Mouse (Mus musculus) forebrain, embryonic 10.5 days (tissue): ENCODE measurements around the gene Creb3l2. TPM values are rescaled to one million over a fixed set of nuclear protein-coding genes. Genes with fewer than 3 reads are reported as not detected.
A peak's percentile ranks its signal among the peaks of the same experiment; 100 is the strongest.

Experiments used
- DNase-seq: peaks from one replicate; pipeline ENCODE4 v3.0.0-alpha.2; 2017; ENCODE audit warnings: low spot score; ENCODE audit errors: extremely low spot score
- H3K27ac ChIP-seq: fragments of 300-500 bp; sonication (generic); 2 replicates; pipeline ENCODE4 v1.5.1; 2016; ENCODE audit warnings: mild to moderate bottlenecking
- H3K27me3 ChIP-seq: fragments of 300-500 bp; sonication (generic); 2 replicates; pipeline ENCODE4 v1.6.1; 2016; ENCODE audit warnings: mild to moderate bottlenecking; ENCODE audit not compliant: poor library complexity, severe bottlenecking
- H3K36me3 ChIP-seq: fragments of 300-500 bp; sonication (generic); replicated peaks from 2 replicates; pipeline ENCODE4 v1.6.1; 2016; ENCODE audit warnings: mild to moderate bottlenecking, moderate library complexity
- H3K4me1 ChIP-seq: fragments of 300-500 bp; sonication (generic); 2 replicates; pipeline ENCODE4 v1.6.1; 2016
- H3K4me3 ChIP-seq: fragments of 300-500 bp; sonication (generic); 2 replicates; pipeline ENCODE4 v1.5.1; 2016; ENCODE audit warnings: mild to moderate bottlenecking, moderate library complexity
- H3K9me3 ChIP-seq: fragments of 300-500 bp; sonication (generic); 2 replicates; pipeline ENCODE4 v1.6.1; 2016; ENCODE audit warnings: mild to moderate bottlenecking, moderate library complexity
- WGBS: fragments of 180-500 bp; shearing (Covaris S2); methylation state at CpG from one replicate; pipeline ENCODE4 v1.1.7; 2016; 5-methylcytosine and 5-hydroxymethylcytosine counted together
- polyA plus RNA-seq: library from polyadenylated mRNA; unstranded; fragments of >200 nt; fragmentation: Nextera tagmentation; extraction: Ambion mirVana; gene quantifications from 2 replicates; pipeline ENCODE4 v1.2.1, GENCODE M21; 2016

Gene Creb3l2
- polyA plus RNA-seq, result 5.2 and 5.9 TPM in 2 replicates

DNA sequence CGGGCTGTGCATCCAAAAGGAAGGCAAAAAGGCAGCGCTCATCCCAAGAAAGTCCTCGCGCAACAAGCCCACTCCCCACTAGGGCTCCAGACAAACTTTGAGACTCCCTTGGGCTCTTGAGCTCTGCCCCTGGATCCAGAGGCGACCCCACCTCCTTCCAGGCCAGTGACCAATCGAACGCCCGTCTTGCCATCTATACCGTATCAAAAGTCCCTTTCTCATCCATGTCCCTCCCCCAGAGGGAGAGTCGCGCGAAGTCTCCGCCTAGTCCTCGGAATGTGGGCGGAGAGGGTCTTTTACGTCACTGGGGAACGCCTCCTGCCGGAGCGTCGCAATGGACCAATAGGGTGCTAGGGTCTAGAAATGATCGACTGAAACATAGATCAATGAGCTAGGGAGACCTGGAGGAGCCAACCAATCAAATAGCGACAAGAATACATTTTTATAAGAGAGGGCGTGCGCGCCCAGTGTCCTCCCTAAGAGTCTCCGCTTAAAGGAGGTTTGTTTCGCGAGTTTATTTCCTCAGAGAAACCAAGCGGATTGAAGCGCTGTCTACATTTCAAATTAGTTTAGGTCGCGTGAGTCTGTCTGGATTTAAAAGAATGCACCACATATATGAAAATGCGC lies at the start of gene Creb3l2:
Gene Creb3l2 (minus strand): TSS at position 106 of the 627 bp plus-strand sequence.
- under 1% methylated on average over 33 of the region's 33 CpGs for WGBS
- Histone ChIP-seq H3K4me3 (peak within 1 kb of the TSS; percentile 84), H3K27me3 (peaks cover 9% of the 10 kb centered on the region; the same call in 1 of the 2 replicates), H3K36me3 (no peaks in the 10 kb centered on the region), H3K4me1 (peaks cover 30% of the 10 kb centered on the region), H3K27ac (peak within 1 kb of the TSS; percentile 87), H3K9me3 (peaks cover 2% of the 10 kb centered on the region; the same call in 1 of the 2 replicates)
- DNase-seq, result peak; percentile 98

DNA sequence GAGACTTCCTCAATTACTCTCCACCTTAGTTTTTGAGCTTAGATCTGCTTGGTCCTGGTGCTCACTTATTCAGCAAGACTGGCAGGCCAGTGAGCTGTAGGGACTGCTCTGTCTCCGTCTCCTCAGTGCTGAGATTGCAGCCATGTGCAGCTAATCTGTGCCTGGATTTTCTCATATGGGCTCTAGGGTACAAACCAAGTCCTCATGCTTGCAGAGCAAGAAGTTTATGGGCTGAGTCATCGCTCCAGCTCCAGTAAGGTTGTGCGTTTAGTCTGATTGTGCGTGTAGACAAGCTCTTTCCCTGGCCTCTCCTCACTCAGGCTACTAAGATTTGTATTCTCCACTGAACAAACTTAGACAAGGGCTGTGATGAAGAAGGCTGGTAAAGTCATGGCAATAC lies 44.6 kb upstream of the Creb3l2 start:
- no peak overlapping the region for H3K27ac ChIP-seq
- 87% methylated on average over 4 of the region's 4 CpGs for WGBS
- no peaks in the 10 kb centered on the region for H3K27me3 ChIP-seq
- DNase-seq, result no peak
- H3K4me3 ChIP-seq, result no peak overlapping the region
- no peaks in the 10 kb centered on the region for H3K4me1 ChIP-seq
- no peaks in the 10 kb centered on the region for H3K9me3 ChIP-seq
- no peaks in the 10 kb centered on the region for H3K36me3 ChIP-seq

DNA sequence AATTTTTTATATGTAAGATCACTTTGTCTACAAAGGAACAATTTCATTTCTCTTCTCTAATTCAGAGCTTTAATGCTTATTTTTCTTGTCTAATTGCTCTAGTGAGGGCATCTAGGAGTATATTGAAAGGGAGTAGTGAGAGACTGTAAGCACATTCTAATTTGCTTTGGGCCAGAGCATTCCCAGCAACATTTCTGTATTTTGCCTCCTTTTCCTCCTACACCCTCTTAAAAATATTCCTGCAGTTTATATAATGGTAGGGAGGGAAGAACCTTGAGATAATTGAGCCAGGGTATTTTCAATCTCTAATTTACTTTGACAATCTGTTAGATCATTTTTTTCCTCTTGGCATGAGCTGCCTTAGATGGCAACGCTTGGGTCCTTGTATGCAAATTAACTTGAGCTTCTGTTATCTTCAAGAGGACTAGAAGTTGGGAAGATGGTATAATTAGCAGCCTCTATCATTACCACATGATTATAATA lies 42.7 kb upstream of the Creb3l2 start:
- WGBS, result 68% methylated on average over 1 of the region's 1 CpGs
- H3K4me1 ChIP-seq, result no peaks in the 10 kb centered on the region
- H3K36me3 ChIP-seq, result no peaks in the 10 kb centered on the region
- DNase-seq, result no peak
- no peaks in the 10 kb centered on the region for H3K9me3 ChIP-seq
- H3K4me3 ChIP-seq, result no peak overlapping the region
- no peak overlapping the region for H3K27ac ChIP-seq
- no peaks in the 10 kb centered on the region for H3K27me3 ChIP-seq

DNA sequence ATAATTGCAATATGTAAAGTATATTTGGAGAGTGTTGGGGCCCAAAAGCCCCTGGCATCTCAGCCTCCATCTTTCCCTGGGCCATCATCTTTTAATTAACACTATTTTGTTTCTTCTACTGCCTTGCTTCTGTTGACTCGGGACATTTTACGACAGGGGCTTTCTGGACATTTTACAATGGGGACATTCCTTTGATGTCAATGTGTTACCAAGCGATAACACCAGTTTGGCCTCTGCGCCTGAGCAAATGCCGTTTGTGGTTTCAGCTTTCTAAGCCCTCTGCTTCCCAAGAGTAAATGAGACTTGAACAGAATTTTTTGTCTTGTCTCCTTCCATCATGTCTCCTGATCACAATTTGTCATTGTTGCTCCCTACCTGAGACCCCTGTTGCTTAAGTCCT lies 41.3 kb upstream of the Creb3l2 start:
- Histone ChIP-seq H3K4me1 (no peaks in the 10 kb centered on the region), H3K27ac (no peak overlapping the region), H3K27me3 (no peaks in the 10 kb centered on the region), H3K4me3 (no peak overlapping the region), H3K36me3 (no peaks in the 10 kb centered on the region), H3K9me3 (no peaks in the 10 kb centered on the region)
- DNase-seq, result no peak
- WGBS, result 81% methylated on average over 5 of the region's 5 CpGs

DNA sequence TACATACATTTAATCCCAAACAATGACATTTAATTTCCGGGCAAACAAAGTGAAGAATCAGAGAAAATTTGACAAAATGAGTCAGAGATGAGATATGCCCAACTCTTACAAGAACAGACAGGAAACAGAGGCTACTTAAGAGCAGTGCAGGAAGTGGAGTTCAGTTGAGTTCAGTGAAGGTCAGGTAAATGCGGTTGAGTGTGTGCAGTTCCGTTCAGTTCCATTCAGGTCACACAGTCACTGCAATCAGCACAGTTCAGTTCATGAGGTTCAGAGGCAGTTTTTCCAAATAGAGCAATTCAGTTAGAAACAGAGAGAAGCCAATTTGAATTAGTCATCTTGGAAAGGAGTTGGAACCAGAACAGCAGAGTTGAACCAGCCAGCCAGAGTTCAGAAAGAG lies 39.2 kb upstream of the Creb3l2 start:
- 88% methylated on average over 3 of the region's 3 CpGs for WGBS
- no peaks in the 10 kb centered on the region for H3K27me3 ChIP-seq
- H3K9me3 ChIP-seq, result no peaks in the 10 kb centered on the region

DNA sequence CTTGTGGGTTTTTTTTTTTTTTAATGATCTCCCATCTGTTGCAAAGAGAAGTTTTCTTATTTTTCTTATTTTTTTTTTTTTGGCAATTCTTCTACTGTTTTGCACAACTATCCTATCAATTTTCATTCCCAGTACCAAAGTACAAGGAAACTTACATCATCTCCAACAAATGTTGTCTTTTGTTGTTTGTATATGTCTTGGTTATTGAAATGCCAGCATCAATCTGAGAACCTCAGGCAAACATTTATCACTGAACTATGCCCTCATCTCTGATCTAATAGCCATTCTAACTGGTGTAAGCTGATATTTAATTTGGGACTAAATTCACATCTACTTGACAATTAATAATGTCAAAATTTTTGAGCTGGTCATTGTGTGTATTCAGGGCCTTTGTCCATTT lies 38.1 kb upstream of the Creb3l2 start:
- DNase-seq, result no peak
- H3K27ac ChIP-seq, result no peak overlapping the region
- H3K4me3 ChIP-seq, result no peak overlapping the region
- H3K4me1 ChIP-seq, result no peaks in the 10 kb centered on the region
- no peaks in the 10 kb centered on the region for H3K27me3 ChIP-seq
- no peaks in the 10 kb centered on the region for H3K36me3 ChIP-seq
- H3K9me3 ChIP-seq, result no peaks in the 10 kb centered on the region

More for the DNA sequence above, 39.2 kb upstream of the Creb3l2 start:
- H3K36me3 ChIP-seq, result no peaks in the 10 kb centered on the region
- DNase-seq, result no peak
- no peaks in the 10 kb centered on the region for H3K4me1 ChIP-seq
- no peak overlapping the region for H3K4me3 ChIP-seq
- no peak overlapping the region for H3K27ac ChIP-seq

DNA sequence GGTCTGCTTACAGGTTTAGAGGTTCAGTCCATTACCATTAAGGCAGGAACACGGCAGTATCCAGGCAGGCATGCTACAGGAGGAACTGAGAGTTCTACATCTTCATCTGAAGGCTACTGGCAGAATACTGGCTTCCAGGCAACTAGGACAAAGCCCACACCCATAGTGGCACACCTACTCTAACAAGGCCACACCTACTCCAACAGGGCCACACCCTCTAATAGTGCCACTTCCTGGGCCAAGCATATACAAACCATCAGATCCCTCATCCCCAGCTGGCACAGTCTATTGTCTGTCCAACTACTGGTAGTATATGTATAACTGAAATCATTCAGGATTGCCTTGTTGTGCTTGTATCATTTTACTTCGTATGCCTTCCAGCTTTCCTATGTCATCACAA lies 36.5 kb upstream of the Creb3l2 start:
- Histone ChIP-seq H3K4me3 (no peak overlapping the region), H3K27me3 (no peaks in the 10 kb centered on the region), H3K9me3 (no peaks in the 10 kb centered on the region), H3K4me1 (no peaks in the 10 kb centered on the region), H3K27ac (no peak overlapping the region), H3K36me3 (no peaks in the 10 kb centered on the region)
- no peak for DNase-seq
- 94% methylated on average over 2 of the region's 2 CpGs for WGBS

DNA sequence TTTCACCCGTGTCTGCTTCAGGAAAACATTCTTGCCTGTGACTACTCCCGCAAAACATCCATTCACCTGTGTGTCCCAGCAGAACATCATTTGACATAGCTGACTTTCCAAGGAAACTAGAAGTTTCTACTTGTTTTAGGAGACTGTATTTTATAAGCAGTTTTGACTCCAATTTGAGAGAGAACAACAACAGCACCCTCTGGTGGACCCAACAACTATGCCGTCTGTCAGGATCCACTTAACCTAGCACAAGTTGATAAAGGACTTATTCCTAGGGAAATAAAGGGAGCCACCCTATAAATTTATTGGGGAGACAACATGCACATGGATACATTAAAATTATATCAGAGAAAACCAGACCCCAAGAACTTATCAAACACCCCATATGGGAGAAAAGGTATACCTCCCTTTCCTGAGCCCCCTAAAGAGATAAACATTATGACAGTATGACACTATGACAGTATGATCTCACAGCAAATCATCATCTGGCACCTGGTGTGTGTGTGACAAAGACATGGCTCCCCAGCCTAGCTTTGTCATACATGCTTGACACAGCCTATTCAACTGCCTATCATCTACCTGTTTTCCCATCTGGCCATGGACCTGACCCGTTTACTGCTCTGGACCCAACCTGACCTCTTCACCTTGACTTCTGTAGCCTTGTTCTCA lies 31.9 kb upstream of the Creb3l2 start:
- DNase-seq, result no peak
- H3K27me3 ChIP-seq, result no peaks in the 10 kb centered on the region
- 80% methylated on average over 4 of the region's 4 CpGs for WGBS
- no peaks in the 10 kb centered on the region for H3K36me3 ChIP-seq
- H3K27ac ChIP-seq, result no peak overlapping the region
- H3K4me1 ChIP-seq, result no peaks in the 10 kb centered on the region
- H3K4me3 ChIP-seq, result no peak overlapping the region
- no peaks in the 10 kb centered on the region; the same call in 1 of the 2 replicates for H3K9me3 ChIP-seq

DNA sequence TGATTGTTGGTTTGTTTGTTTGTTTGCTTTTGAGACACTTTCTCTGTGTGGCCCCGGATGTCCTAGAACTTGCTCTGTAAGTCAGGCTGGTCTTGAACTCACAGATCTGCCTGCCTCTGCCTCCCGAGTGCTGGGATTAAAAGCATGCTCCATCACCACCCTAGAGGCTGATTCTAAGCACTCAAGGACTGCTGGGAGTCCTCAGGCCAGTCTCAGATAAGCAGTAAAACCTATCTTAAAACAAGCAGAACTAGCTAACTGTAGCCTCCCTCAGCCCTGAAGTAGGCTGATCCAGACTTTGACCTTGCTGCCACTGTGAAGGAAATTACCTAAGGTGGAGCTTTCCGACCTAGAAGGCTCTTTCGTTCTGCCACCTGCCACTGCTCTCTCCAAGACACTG lies 28.3 kb upstream of the Creb3l2 start:
- WGBS, result 79% methylated on average over 4 of the region's 4 CpGs
- no peak for DNase-seq
- Histone ChIP-seq H3K4me3 (no peak overlapping the region), H3K27me3 (no peaks in the 10 kb centered on the region), H3K27ac (no peak overlapping the region), H3K36me3 (no peaks in the 10 kb centered on the region), H3K9me3 (no peaks in the 10 kb centered on the region; the same call in 1 of the 2 replicates), H3K4me1 (no peaks in the 10 kb centered on the region)

DNA sequence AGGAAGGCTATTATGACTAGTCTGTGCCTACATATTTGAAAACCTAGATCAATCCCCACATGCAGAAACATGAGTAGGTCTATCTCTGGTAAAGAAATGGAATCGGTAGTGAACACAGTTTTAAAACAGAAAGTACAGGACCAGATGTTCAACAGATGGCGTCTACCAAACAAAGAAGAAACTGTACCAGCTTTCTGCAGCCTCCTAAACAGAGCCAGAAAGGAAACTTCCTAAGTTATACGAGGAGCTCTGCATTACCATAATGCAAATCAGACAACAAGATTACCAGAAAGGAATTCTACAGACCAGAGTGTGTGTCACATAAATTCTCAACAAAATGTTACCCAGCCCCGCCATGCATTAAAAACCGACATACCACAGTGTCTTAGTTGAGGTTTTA lies 23.9 kb upstream of the Creb3l2 start:
- H3K27me3 ChIP-seq, result no peaks in the 10 kb centered on the region
- H3K27ac ChIP-seq, result no peak overlapping the region
- peaks cover 5% of the 10 kb centered on the region for H3K4me1 ChIP-seq
- H3K4me3 ChIP-seq, result no peak overlapping the region
- no peak for DNase-seq
- H3K9me3 ChIP-seq, result no peaks in the 10 kb centered on the region
- WGBS, result 77% methylated on average over 5 of the region's 5 CpGs
- no peaks in the 10 kb centered on the region for H3K36me3 ChIP-seq

DNA sequence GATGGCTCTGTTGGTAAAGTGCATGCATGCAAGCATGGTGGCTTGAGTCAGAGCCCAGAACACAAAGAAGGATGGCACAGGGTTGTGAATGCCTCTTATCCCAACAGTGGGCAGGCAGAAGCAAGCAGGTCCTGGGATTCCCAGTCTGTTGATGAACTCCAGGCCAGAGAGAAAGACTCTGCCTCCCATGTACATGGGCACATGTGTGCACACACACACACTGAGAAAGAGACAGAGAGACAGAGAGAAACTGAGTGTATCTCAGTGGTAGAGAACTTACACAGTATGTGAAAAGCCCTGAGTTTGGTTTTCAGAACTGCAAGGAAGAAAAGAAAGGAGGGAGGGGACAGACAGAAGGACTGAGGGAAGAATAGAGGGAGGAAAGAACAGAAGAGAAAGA lies 23.4 kb upstream of the Creb3l2 start:
- Histone ChIP-seq H3K36me3 (no peaks in the 10 kb centered on the region), H3K9me3 (no peaks in the 10 kb centered on the region), H3K4me3 (no peak overlapping the region), H3K27ac (no peak overlapping the region), H3K27me3 (no peaks in the 10 kb centered on the region), H3K4me1 (peaks cover 5% of the 10 kb centered on the region)
- no peak for DNase-seq

DNA sequence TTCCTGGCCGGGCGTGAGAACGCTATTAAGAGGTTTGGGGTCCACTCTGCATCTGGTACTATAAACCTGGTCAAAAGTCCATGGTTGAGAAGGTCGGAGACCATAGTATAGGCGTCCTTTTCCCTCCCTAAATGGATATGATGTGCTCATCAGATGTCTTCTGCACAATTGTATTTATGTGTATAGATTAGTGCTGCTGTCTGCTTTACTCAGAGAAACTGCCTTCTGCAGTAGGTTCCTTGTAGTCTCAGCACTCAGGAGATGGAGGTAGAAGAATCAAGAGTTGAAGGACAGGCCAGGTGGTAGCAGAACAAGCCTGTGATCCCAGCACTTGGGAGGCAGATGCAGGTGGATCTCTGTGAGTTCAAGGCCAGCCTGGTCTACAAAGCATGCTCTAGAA lies 22.6 kb upstream of the Creb3l2 start:
- Histone ChIP-seq H3K27me3 (no peaks in the 10 kb centered on the region), H3K9me3 (no peaks in the 10 kb centered on the region), H3K4me1 (peaks cover 5% of the 10 kb centered on the region), H3K27ac (peak overlapping the region; percentile 77), H3K36me3 (no peaks in the 10 kb centered on the region), H3K4me3 (peak overlapping the region; percentile 51)
- DNase-seq, result no peak
- WGBS, result 13% methylated on average over 5 of the region's 5 CpGs
